Mouse (Mus musculus) megakaryocyte, embryonic 14.5 days (primary cell): ENCODE data around the gene Lamp1.

ENCODE experiments used
- FLI1 ChIP-seq: IDR thresholded peaks from 2 replicates; pipeline ENCODE4 v1.6.1; 2012; ENCODE audit warnings: low read length, inconsistent platforms, mixed read lengths
- GATA1 ChIP-seq: IDR thresholded peaks from 3 replicates; pipeline ENCODE4 v1.6.1; 2012; ENCODE audit warnings: mixed read lengths, low read length, inconsistent platforms, borderline replicate concordance

- TF ChIP-seq FLI1 (no peak), GATA1 (no peak)
These were observed 4.9 kb upstream of the Lamp1 start for GRCm38 (mm10) chr8:13154099-13154498.
